In genomic region chr2:72196190-72196965, GRCm38 (mm10) we compare ENCODE assay signal across 10 mouse cellular contexts.
DNase-seq lines count a peak whose midpoint lies in the region; ATAC-seq and TF ChIP-seq lines count a peak whose summit lies in the region.
"Had no signal": no experiment of that assay in that cellular context is flagged by ENCODE, and none has a peak within 500 bp of the region (broad histone marks: within the 10 kb centered on the region; RNA-seq: fewer than 3 reads in every experiment).

No protein-coding gene starts in this region.

- H3K4me1 ChIP-seq in heart, embryonic 10.5 days: peaks cover 25% of the 10 kb centered on the region

- 0 out of 2 replicates have a peak overlapping the region, but pooled peaks have one; percentile 25 for H3K27ac ChIP-seq in heart, embryonic 10.5 days
- H3K27ac ChIP-seq in left cerebral cortex, adult 2 months: no peak overlapping the region

- H3K27me3 ChIP-seq in heart, embryonic 10.5 days (ENCODE audit: insufficient read depth, poor library complexity, severe bottlenecking): no peaks in the 10 kb centered on the region

- no peak overlapping the region for H3K4me3 ChIP-seq in heart, embryonic 10.5 days
- no peak overlapping the region for H3K4me3 ChIP-seq in left cerebral cortex, adult 2 months

- 69% methylated on average over 6 of the region's 6 CpGs for WGBS in heart, embryonic 10.5 days

- intact Hi-C loops in left cerebral cortex, adult 2 months (cut with DNase I): no loop called here

- no peaks in the 10 kb centered on the region for H3K9me3 ChIP-seq in heart, embryonic 10.5 days

- no peak for TF ChIP-seq CTCF in left cerebral cortex, adult 2 months (IDR thresholded peaks at IDR 0.05)

- ATAC-seq in erythroblast, adult 5-6 weeks (replicated peaks; ENCODE audit: low FRiP score, poor library complexity, severe bottlenecking): peak; percentile 86
- peak; percentile 89 for ATAC-seq in megakaryocyte, adult 5-6 weeks (ENCODE audit: poor library complexity, severe bottlenecking)

- H3K36me3 ChIP-seq in heart, embryonic 10.5 days: no peaks in the 10 kb centered on the region
- H3K36me3 ChIP-seq: G1E had no signal

- no peak for DNase-seq in heart, embryonic 10.5 days (ENCODE audit: low spot score)
- no peak for DNase-seq in heart, adult 8-10 months (ENCODE audit: low spot score)
- DNase-seq in B cell, adult 2 months: peak; percentile 59 to 62
- no peak for DNase-seq in frontal cortex, postnatal 14 days (ENCODE audit: low spot score in 2 of 2)
- no peak for DNase-seq in left cerebral cortex, adult 2 months (ENCODE audit: extremely low spot score in 1 of 2, low spot score in 2 of 2)
- DNase-seq in gastrocnemius, postnatal 4 days (ENCODE audit: low spot score in 2 of 2): no peak
- DNase-seq: gastrocnemius, postnatal 10 days had no signal

Comparison
In these comparisons a context has a peak if more than half of its experiments do, and no peak if none do; other contexts are left out.
1. DNase-seq: peak in B cell, adult 2 months (2 of 2); none in heart, embryonic 10.5 days (single experiment), heart, adult 8-10 months (single experiment), frontal cortex, postnatal 14 days (0 of 2), left cerebral cortex, adult 2 months (0 of 2) and gastrocnemius, postnatal 4 days (0 of 2).